ENCODE assay signal across 8 mouse cellular contexts in genomic region chr14:34820653-34821005, GRCm38 (mm10). TPM values are rescaled to one million over a fixed set of nuclear protein-coding genes. Genes with fewer than 3 reads are reported as not detected.
A peak's percentile ranks its signal among the peaks of the same experiment; 100 is the strongest.
DNase-seq lines count a peak whose midpoint lies in the region; ATAC-seq and TF ChIP-seq lines count a peak whose summit lies in the region.

No protein-coding gene starts in this region.

- no peak for TF ChIP-seq CTCF in lung, adult 2 months (IDR thresholded peaks at IDR 0.05; ENCODE audit: insufficient read depth, low read length)

- peaks cover 77% of the 10 kb centered on the region for H3K27me3 ChIP-seq in neural tube, embryonic 12.5 days (replicated peaks)

- H3K4me1 ChIP-seq in neural tube, embryonic 12.5 days, result peaks cover 23% of the 10 kb centered on the region
- H3K4me1 ChIP-seq in lung, adult 2 months (ENCODE audit: control insufficient read depth, insufficient read depth, low read length), result no peaks in the 10 kb centered on the region

- peak overlapping the region; percentile 69 for H3K4me3 ChIP-seq in neural tube, embryonic 12.5 days
- no peak overlapping the region for H3K4me3 ChIP-seq in lung, adult 2 months (replicated peaks; ENCODE audit: extremely low read depth, low read depth, low read length)

- intact Hi-C loops in left cerebral cortex, postnatal 10 days (cut with DNase I), result loop anchor here (5.0 to 10.0 kb wide), 4 partner anchors 77 to 742 kb away; no protein-coding TSS in a partner anchor

- no peak overlapping the region for H3K27ac ChIP-seq in neural tube, embryonic 12.5 days

- 1% methylated on average over 12 of the region's 12 CpGs for WGBS in neural tube, embryonic 12.5 days
- WGBS in lung, adult 2 months, result 3% methylated on average over 12 of the region's 12 CpGs

- peak overlapping the region; percentile 68 for H3K9ac ChIP-seq in neural tube, embryonic 12.5 days

- H3K9me3 ChIP-seq in neural tube, embryonic 12.5 days, result no peaks in the 10 kb centered on the region

- no peaks in the 10 kb centered on the region for H3K36me3 ChIP-seq in neural tube, embryonic 12.5 days

- peak overlapping the region; percentile 92 for H3K4me2 ChIP-seq in neural tube, embryonic 12.5 days (replicated peaks)

- TF ChIP-seq POLR2A in lung, adult 2 months (IDR thresholded peaks at IDR 0.05; ENCODE audit: borderline replicate concordance, extremely low read depth, low read depth, low read length), result no peak

- no peak; the same call in 1 of the 2 replicates for ATAC-seq in neural tube, embryonic 12.5 days (ENCODE audit: low FRiP score, low read depth)

- peak; percentile 13 for DNase-seq in embryo, embryonic 11 days
- DNase-seq in embryo, embryonic 10 days (ENCODE audit: low spot score), result no peak
- DNase-seq in right cerebral cortex, postnatal 10 days (ENCODE audit: low spot score in 2 of 2), result peak; percentile 55 to 69
- DNase-seq in right cerebral cortex, postnatal 36 days (ENCODE audit: low spot score in 2 of 2), result no peak
- DNase-seq in left cerebral cortex, postnatal 10 days (ENCODE audit: extremely low spot score in 1 of 2, low spot score in 2 of 2), result peak; percentile 24 to 56
- no peak for DNase-seq in frontal cortex, postnatal 10 days (ENCODE audit: low spot score in 2 of 2)
- no peak for DNase-seq in lung, adult 2 months

RNA-seq across cellular contexts. Expression of gene Grid1, which starts 0.7 kb away (rescaled TPM):
- 10 to 100 TPM; 48.2 to 49.7 TPM for total RNA-seq in left cerebral cortex, postnatal 10 days (2021)
- polyA plus RNA-seq in neural tube, embryonic 12.5 days (2016; fragmentation: Nextera tagmentation; extraction: Ambion mirVana), result 2.0 and 2.4 TPM in 2 replicates
- 0.13 and 0.15 TPM in 2 replicates for polyA plus RNA-seq in lung, adult 2 months (2012; rRNA removed)

Comparison
In these comparisons a context has a peak if more than half of its experiments do, and no peak if none do; other contexts are left out.
1. DNase-seq: peak in embryo, embryonic 11 days (single experiment), right cerebral cortex, postnatal 10 days (2 of 2) and left cerebral cortex, postnatal 10 days (2 of 2); none in embryo, embryonic 10 days (single experiment), right cerebral cortex, postnatal 36 days (0 of 2), frontal cortex, postnatal 10 days (0 of 2) and lung, adult 2 months (single experiment).